Mouse (Mus musculus) cerebellum, adult 9-11 months (tissue): ENCODE data around the gene Rnf141.

Experiments used
- DNase-seq: peaks from one replicate; pipeline ENCODE4 v3.0.0; 2022

The Rnf141 gene

GRCm38 (mm10) chr7:110792201-110792600 lies 52.1 kb downstream of the Rnf141 start:
- DNase-seq = no peak

- no peak for DNase-seq
Measured at GRCm38 (mm10) chr7:110790878-110791277, 53.4 kb downstream of the Rnf141 start.

DNA sequence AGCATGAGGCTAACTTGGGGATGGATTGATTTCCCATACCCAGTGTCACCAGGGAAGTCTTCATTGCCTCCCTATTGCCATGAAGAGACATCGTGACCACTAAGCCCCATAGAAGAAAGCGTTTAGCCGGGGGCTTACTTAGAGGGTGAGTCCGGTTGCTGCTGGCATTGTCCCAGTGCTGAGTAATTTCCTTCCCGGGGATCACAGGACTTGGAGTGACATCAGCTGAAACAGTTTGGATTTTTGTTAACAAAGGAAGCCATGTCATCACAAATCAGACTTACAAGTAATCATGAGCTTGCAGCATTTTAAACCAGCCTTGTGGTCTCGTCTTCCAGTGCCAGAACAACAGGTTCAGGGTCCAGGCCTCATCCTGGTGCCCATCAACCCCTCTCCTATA lies 56.9 kb downstream of the Rnf141 start:
- no peak for DNase-seq

- no peak for DNase-seq
Measured at GRCm38 (mm10) chr7:110785741-110786146, 58.5 kb downstream of the Rnf141 start.

GRCm38 (mm10) chr7:110784965-110785364 lies 59.3 kb downstream of the Rnf141 start:
- DNase-seq = no peak

DNA sequence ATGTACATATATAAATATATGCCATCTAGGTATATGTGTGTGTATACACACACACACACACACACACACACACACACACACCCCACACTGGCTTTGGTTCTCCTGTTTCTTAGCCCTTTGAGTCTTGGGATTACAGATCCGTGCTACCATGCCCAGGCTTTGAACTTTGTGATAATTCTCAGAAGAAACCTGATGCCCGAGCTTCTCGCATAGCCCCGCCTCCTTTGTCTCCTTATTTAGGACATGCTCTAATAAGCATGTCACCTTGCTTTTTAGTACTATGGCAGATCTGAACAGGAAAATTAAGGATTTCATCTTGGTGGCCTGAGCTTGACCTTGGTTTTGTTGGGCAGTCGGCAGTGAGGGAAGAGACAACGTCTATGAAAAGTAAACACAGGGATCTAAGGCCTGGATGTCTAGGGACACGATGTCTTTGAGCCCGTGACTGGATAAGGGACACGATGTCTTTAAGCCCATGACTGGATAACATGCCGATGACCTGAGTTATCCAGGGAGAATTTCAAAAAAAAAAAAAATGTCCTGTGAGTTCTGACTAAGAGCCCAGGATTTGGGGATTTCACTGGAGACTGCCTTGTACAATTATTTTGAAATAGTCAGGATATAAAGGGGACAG lies 61.3 kb downstream of the Rnf141 start:
- DNase-seq = no peak

DNA sequence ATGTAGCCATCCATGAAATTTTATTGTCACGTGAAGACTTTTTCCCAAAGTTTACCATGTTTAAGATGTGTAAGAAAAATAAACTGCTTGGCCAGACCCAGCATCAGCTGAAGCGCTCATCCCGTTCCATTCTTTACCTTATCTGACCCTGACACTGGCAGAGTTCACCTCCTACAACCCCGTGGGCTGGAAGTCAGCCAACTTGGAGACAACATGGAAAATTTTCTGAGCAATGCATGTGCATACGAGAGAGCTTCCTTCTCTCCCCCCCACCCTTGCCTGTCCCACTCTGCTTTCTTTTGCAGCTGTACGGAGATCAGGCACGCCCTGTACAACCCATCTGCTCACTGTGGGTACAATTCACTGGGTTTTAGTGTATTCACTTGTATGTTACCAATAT lies 62.1 kb downstream of the Rnf141 start:
- DNase-seq = no peak

- DNase-seq = peak; percentile 45
Measured at GRCm38 (mm10) chr7:110781231-110781711, 63.0 kb downstream of the Rnf141 start.

DNA sequence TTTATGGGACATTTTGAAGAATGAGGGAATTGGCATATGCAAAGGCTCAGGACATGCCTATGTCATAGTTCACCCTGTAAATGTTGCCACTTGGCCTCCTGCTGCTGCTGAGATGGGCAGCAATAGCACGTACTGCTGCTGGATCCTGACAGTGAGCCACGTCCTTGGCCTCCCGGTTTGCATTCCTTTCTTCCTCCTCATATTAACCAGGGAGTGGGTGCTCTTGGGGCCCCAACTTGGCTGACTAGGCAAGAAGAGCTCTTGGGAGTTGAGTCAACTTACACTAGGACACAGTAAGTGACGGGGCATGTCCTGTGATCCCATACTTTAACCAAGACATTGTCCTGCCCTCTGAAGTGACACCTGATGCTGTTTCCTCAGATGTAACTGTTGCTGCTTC lies 63.7 kb downstream of the Rnf141 start:
- no peak for DNase-seq

DNA sequence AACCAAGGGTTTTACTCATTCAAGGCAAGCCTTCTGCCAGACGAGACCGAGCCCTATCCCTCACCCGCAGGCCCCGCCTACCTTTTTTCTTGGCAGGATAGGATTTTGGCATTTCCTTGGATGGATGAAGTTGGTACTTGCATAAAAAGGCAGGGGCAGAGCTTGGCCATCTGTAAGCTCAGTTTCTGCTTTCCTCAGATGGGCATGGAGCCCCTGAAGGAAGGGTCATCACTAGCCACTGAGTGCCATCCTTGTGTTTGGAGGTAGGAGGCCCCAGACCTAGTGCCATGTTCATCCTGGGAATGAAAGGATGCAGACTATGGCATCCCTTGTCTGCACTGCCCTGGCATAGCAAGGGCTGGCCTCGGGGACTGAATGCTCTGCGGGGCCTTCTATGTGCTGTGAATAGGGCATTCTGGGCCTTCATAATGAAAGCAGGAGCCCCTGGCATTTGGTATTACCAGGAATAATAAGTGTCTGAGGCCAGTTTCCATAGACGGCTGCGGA lies 64.6 kb downstream of the Rnf141 start:
- DNase-seq = peak; percentile 48

DNA sequence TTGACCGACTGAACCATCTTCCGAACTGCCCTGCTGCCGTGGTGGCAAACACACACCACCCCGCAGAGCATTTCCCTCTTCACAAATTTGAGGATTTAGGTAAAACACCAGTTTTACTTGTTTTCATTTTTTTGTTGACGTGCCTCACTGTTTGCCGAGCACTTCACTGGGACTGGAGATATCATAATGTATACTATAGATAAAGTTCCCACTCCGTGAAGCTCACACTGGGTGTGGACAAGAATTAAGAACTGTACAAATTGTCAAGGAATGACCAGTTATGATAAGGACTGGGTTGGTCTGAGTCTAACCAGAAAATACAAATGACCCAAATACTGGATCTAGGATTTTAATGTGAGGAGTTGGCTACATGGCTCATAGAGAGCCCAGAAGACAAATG lies 65.3 kb downstream of the Rnf141 start:
- DNase-seq = no peak

DNA sequence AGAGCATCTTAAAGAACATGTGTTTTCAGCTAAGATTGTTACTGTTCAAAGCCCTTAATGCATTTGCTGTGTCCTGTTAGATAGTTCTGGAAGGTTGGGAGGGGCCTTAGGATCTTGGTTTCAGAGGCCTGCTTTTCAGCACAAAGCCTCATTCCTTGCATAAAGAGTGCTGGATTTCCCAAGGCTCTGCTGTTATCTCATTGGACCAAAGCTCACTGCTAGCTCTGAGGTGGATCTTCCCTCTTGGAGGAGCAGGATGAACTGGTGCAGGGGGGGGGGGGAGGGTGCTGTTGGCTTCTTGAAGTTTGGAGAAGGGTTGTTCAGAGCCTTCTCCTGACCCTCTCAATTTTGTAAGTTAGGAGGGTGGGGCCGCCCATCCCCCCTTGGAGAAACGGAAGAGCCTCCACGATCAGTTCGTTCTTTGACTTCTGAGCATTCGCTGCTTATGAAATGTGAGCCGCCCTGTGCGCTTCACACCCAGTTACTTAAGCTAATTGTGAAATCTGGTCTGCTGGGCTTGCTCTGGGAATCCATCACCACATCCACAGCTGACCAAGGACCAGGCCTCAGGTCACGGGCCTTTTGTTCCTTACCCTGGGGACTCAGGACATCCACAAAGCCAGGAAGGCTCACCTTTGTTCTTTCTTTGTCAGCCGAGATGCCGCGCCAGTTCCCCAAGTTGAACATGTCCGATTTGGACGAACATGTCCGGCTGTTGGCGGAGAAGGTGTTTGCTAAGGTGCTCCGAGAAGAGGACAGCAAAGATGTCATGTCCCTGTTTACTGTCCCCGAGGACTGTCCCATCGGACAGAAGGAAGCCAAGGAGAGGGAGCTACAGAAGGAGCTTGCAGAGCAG lies 66.9 kb downstream of the Rnf141 start:
- DNase-seq = no peak

DNA sequence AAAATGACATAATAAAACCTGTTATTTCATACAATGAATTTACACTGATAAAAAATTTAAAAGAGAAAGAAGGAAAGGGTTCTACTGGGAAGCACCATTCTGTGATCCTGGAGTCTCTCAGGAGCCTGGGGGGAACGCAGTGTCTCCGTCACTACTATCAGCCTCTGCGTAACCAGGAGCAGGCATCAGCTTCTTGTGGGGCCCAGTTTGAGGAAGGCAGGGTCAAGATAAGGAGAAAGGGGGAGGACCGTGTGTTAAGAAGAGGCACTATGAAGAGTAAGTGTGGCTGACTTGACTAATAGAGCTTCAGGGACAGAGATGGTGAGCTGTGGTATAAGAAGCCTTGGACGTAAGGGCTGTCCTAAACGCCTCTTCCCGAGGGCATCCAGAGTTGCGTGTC lies 69.6 kb downstream of the Rnf141 start:
- DNase-seq = no peak

DNA sequence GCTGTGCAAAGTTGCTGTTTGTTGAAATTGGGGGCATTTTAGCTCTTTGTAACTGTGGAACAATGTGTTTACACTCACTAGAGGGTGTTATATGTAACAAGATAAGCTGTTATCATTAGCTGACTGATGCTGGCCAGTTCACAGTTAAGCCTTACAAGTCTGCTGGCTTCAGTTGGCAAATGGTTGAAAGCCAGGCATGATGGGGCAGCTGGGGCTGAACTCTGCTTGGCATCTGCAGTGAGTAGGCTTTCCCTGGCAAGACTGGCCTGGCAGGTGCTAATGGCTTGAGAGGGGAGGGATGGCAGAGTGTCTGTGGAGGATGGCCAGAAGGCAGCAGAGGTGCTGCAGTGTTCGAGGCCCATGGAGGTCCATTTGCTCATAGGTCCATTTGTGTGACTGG lies 70.2 kb downstream of the Rnf141 start:
- DNase-seq = peak; percentile 51

DNA sequence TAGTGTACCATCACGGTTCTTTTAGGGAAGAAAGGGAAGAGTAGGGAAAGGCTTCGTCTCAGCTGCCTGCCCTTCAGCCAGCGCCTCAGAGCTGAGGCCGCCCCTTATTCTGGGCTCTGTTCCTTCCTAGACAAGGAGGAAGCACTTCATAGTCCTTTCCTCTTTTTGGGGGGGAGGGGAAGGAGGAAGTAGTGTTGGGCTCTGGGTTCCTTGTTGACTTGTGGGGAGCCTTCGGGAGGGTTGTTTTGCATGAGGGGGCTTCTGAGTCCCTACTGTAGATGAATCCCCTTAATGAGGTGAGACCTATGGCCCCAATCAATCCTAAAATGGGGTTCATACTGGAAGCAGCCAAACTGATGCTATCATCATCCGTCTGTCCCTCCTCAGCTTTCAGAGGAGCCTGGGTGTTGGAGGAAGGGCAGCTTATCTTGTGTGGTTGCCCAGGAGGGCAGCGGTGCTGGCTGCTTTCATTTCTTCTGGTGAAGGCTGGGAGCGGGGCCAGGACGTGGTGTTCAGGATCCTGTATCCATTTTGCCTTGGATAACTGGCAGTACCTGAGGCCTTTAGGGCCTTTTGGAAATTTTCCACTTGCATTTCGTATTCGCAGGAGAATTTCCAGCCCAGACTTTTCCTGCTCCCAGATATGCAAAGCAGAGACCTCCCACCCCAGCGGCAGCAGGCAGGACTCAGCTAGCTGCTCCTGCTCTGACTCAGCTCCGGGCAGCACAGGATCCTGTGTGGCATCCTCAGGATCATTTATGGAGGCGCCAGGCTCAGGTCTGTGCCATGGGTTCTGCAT lies 70.9 kb downstream of the Rnf141 start:
- DNase-seq = peak; percentile 62

- no peak for DNase-seq
Measured at GRCm38 (mm10) chr7:110772343-110772742, 71.9 kb downstream of the Rnf141 start.

DNA sequence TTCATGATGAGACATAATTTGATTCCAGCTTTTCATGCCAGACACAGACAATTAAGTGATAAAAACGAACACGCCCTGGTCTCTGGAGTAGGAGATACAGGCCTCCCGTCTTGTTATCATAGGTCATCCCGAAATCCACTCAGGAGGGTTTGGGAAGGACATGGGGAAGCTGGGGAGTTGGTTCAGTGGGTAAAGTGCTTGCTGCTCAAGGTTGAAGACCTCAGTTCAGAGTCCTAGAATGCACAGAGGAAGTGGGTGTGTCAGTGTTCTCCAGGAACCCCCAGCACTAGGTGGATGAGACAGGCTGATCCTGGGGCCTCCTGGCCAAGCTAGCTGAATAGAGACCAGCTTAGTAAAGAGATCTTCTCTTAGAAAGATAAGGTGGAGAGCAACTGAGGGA lies 73.3 kb downstream of the Rnf141 start:
- no peak for DNase-seq

DNA sequence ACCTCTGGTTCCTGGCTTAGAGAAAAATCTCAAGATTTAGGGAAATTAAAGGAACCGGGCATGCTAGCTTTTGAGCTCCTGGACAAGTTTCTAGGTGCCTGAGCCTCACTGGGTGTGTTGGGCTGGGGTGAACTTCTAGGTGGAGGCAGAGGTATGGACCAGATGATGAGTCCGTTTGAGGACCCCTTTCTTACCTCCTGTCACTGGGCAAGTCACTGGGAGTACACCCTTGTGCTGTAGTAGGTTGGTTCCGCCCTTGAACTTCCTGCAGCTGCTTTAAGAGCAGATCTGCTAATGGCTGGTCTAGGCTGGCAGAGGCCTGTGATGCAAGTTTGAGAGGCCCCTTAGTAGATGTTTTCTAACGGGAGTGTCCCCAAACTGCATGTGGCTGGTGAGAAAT lies 75.2 kb downstream of the Rnf141 start:
- no peak for DNase-seq

DNA sequence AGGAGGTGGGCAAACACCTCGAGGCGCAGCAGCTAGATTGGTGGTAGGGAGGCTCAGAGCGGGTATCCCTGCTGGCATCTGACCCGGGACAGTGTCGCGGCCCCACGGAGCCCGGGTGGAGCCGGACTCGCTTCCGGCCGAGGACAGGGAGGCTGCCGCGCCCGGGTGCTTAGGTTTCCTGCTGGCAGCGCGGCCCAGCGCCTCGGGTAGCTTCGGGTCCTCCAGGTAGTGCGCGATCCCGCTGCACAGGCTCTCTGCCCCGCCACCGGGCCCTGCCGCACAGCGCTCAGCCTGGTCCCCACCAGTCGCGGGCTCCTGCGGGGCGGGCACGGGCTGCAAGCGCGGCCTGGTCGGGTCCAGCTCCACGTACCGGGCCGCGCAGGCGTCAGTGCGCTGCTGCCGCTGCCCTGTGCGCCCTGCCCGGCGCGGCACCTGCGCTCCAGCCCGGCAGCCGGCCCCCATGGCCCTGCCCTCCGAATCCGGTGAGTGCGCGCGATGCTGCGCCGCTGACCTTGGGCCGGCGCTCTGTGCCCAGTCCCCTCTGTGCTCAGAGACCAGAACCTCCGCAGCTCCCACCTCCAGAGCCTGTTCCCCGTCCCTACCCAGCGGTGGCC lies 75.7 kb downstream of the Rnf141 start:
- DNase-seq = peak; percentile 70

DNA sequence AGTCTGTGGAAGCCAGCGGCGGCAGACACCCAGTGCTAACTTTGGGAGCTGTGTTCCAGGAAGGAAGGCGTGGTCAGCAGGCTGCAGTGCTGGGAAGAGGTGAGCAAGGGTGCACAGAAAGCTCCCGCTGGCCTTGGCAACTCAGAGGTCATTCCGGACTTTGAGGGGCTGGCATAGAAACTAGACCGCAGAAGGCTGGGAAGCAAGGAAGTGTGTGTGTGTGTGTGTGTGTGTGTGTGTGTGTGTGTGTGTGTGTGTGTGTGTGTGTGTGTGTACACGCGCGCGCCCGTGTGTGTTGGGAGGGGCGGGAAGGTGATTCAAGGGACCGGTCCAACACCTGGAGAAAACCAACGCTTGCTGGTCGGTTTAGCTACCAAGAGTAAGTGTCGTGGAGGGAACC lies 76.3 kb downstream of the Rnf141 start, which contains the start of gene Ampd3:
TSS of gene Ampd3 (plus strand) at position 206 of the 400 bp plus-strand sequence.
- peak; percentile 52 for DNase-seq

DNA sequence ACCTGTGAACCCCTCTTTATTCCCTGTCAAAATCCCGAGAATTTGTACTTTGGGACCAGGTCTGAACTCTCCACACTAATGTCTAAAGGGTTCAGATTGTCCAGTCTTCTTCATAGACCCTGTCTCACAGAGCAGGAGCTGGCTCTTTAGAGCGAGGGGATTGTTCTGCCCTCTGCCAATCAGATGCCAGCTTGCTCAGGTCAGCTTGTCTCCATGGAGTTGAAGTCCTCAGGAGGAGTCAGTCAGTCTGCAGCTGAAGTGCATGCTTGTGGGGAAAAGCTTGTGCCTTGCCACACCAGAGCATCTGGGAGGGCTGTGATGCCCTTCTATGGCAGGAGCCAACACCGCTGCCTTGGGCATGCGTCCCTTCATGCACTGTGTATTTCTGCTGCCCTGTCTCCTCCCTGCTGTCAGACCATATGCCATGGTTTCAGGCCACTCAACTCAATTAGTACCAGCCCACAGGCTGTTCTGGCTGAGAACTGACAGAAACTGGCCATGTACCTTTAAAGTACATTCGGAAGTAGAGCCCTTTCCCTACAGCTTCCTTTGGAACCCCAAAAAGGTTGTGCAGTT lies 81.6 kb downstream of the Rnf141 start:
- peak; percentile 86 for DNase-seq

GRCm38 (mm10) chr7:110756440-110756839 lies 87.8 kb downstream of the Rnf141 start:
- no peak for DNase-seq
